Mouse (Mus musculus): ENCODE results near the gene Tmeff2. TPM values are rescaled to one million over a fixed set of nuclear protein-coding genes. Genes with fewer than 3 reads are reported as not detected.

The Tmeff2 gene
- polyA plus RNA-seq, 1 experiment from 2014 or later, result 6.4 TPM

DNA sequence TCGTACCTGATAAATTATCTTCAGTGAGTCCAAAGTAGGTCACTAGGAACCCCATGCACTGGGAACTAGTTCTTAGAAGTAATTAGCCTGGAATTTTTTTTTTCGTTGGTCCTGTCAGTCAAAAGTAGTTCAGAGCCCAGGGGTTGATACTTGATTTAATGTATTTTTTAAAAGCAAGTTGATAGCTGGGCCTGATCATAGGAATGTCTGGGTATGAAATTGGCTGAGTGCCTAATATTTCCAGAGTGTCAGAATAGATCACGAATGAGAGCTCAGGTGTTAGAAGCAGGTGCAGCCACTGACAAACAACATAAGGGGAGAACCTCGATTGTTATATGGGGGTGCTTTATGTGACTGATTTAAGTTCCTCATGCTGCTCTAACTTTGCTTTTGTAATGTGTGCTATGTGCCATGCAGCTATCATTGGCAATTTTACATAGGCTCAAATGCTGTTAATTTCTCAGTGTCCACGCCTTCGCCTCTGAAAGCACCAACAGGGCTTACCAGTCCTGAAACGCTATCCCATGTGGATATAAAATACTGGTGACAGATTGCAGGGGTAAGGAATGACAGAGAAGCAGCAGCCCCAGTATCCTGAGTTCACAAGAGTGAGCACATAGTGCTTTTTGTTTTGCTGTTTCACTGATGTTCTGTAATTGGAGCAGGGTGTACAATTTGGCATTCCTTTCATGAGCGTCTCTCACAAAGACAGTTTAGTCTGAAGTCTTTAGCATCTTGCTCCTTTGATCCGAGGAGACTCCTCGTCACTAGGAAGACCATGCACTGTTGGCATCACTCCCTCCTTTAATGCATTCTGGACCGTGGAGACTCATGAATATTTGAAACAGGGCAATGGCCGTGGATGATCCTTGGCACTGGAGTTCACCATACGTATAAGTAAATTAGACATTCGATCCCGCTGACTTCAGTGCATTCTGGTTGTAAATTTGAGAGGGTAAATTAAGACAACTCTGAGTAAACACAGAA lies 175.6 kb downstream of the Tmeff2 start:
- no peak for ATAC-seq (ENCODE audit: insufficient number of reproducible peaks, insufficient read depth, low FRiP score, low TSS enrichment, low read depth)
- no peak overlapping the region for H3K4me2 ChIP-seq
- 69% methylated on average over 15 of the region's 15 CpGs for WGBS
- no peak overlapping the region for H3K9ac ChIP-seq (replicated peaks)
- H3K4me3 ChIP-seq (replicated peaks), result no peak overlapping the region
- H3K27ac ChIP-seq, result no peak overlapping the region
- H3K4me1 ChIP-seq (replicated peaks), result no peaks in the 10 kb centered on the region; the same call in 1 of the 2 replicates
- H3K27me3 ChIP-seq, result no peaks in the 10 kb centered on the region
- no peaks in the 10 kb centered on the region for H3K36me3 ChIP-seq
- no peaks in the 10 kb centered on the region for H3K9me3 ChIP-seq

GRCm38 (mm10) chr1:51088921-51089320 lies 188.5 kb downstream of the Tmeff2 start:
- Histone ChIP-seq H3K9ac (replicated peaks) (no peak overlapping the region), H3K36me3 (no peaks in the 10 kb centered on the region), H3K4me3 (replicated peaks) (no peak overlapping the region), H3K4me1 (replicated peaks) (no peaks in the 10 kb centered on the region), H3K4me2 (no peak overlapping the region), H3K9me3 (no peaks in the 10 kb centered on the region), H3K27me3 (no peaks in the 10 kb centered on the region), H3K27ac (no peak overlapping the region)
- ATAC-seq (ENCODE audit: insufficient number of reproducible peaks, insufficient read depth, low FRiP score, low TSS enrichment, low read depth), result no peak
- WGBS, result 79% methylated on average over 2 of the region's 2 CpGs

DNA sequence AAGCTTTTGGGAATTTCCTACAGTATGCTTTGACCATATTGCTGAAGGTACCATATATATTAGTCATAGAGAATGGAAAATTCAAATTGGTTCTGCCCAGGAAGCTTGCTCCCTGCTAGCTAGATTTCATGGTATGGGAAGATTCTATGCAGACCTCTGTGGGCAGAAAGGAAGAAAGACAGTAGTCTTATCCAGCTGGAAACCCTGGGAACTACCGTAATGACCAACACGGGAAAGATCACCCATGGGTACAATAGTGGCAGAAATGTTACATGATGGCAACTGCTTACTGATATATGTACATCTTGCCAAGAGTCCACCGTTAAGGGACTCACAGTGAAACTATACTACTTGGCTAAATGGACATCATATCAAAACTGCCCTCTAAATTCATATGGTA lies 189.4 kb downstream of the Tmeff2 start:
- Histone ChIP-seq H3K4me3 (replicated peaks) (no peak overlapping the region), H3K4me2 (no peak overlapping the region), H3K9me3 (no peaks in the 10 kb centered on the region), H3K4me1 (replicated peaks) (no peaks in the 10 kb centered on the region), H3K27ac (no peak overlapping the region), H3K9ac (replicated peaks) (no peak overlapping the region), H3K27me3 (no peaks in the 10 kb centered on the region), H3K36me3 (no peaks in the 10 kb centered on the region)
- ATAC-seq (ENCODE audit: insufficient number of reproducible peaks, insufficient read depth, low FRiP score, low TSS enrichment, low read depth), result no peak
- WGBS, result 91% methylated on average over 3 of the region's 3 CpGs

DNA sequence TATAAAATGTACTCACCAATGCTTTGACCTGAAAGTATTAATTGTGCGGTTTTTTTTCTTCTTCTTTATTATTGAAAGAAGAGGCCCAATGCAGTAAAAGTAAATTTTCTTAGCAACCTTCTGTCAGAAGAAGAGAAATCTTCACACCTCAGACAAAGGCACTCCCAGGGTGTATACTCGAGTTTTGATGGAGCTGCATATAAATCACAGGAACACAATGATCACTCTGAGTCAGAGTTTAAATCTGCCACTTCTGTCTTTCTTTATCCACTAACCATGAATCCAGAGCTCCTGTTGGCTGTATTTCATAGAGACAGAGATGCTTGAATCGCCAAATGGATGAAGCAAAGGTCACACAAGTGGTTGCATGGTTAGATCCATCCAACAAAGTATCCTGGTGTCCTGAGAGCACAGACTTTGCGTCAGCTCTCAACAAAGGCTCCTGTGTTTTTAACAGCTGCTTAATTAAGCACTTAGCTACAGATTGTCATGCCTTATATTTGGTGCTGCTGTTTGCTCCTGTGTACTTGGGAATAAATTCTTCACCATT lies 189.8 kb downstream of the Tmeff2 start:
- H3K4me1 ChIP-seq (replicated peaks), result no peaks in the 10 kb centered on the region
- no peak overlapping the region for H3K27ac ChIP-seq
- no peak overlapping the region for H3K4me3 ChIP-seq (replicated peaks)
- no peak overlapping the region for H3K9ac ChIP-seq (replicated peaks)
- WGBS, result 77% methylated on average over 4 of the region's 4 CpGs
- H3K9me3 ChIP-seq, result no peaks in the 10 kb centered on the region
- no peaks in the 10 kb centered on the region for H3K36me3 ChIP-seq
- ATAC-seq (ENCODE audit: insufficient number of reproducible peaks, insufficient read depth, low FRiP score, low TSS enrichment, low read depth), result no peak
- H3K4me2 ChIP-seq, result no peak overlapping the region
- no peaks in the 10 kb centered on the region for H3K27me3 ChIP-seq

- Histone ChIP-seq H3K4me1 (replicated peaks) (0 out of 2 replicates have a peak, but pooled peaks cover 4% of the 10 kb centered on the region), H3K4me2 (no peak overlapping the region), H3K9me3 (no peaks in the 10 kb centered on the region), H3K9ac (replicated peaks) (no peak overlapping the region), H3K36me3 (no peaks in the 10 kb centered on the region), H3K27ac (no peak overlapping the region), H3K27me3 (no peaks in the 10 kb centered on the region), H3K4me3 (replicated peaks) (no peak overlapping the region)
- WGBS, result 79% methylated on average over 2 of the region's 2 CpGs
- no peak for ATAC-seq (ENCODE audit: insufficient number of reproducible peaks, insufficient read depth, low FRiP score, low TSS enrichment, low read depth)
Observed at GRCm38 (mm10) chr1:51094713-51095112, 194.3 kb downstream of the Tmeff2 start.

DNA sequence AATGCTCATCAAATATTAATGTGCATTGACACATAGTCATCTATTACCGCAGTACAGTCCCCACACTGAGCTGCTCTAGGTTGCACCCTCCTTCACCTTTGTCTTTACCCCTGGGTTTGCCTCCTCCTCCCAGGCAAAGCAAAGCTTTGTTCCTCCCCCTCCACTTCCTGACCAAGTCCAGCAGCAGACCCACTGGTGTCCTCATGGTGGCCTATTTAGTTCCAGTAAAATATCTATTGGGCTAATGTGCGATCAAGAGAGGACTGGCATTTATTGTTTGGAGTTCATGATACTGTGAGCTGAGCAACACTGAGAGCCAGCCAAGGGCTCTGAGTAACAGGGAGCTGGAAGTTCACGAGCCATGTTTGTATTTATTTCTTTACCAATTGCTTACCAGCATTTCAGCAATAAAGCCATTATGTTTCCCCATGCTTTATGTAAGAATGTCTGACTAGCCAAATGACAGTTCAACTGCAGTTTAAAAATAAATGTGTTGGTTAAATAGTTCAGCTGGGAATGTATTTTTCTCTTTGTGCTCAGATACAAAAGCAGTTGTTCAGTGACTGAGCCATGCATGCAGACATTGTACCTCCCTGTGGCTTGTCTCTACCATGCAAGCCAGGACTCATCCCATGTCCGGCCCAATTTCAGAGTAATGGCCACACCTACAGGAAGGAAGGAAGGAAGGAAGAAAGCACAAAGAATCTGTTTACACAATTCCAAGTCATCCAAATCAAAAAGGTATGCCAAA lies 196.6 kb downstream of the Tmeff2 start:
- H3K9me3 ChIP-seq, result no peaks in the 10 kb centered on the region
- 0 out of 2 replicates have a peak, but pooled peaks cover 4% of the 10 kb centered on the region for H3K4me1 ChIP-seq (replicated peaks)
- 84% methylated on average over 4 of the region's 4 CpGs for WGBS
- H3K27me3 ChIP-seq, result no peaks in the 10 kb centered on the region
- H3K4me3 ChIP-seq (replicated peaks), result no peak overlapping the region
- H3K27ac ChIP-seq, result no peak overlapping the region
- no peak for ATAC-seq (ENCODE audit: insufficient number of reproducible peaks, insufficient read depth, low FRiP score, low TSS enrichment, low read depth)
- no peak overlapping the region for H3K4me2 ChIP-seq
- no peaks in the 10 kb centered on the region for H3K36me3 ChIP-seq
- H3K9ac ChIP-seq (replicated peaks), result no peak overlapping the region

GRCm38 (mm10) chr1:51101034-51101590 lies 200.7 kb downstream of the Tmeff2 start:
- ATAC-seq (ENCODE audit: insufficient number of reproducible peaks, insufficient read depth, low FRiP score, low TSS enrichment, low read depth), result no peak
- 80% methylated on average over 2 of the region's 2 CpGs for WGBS

DNA sequence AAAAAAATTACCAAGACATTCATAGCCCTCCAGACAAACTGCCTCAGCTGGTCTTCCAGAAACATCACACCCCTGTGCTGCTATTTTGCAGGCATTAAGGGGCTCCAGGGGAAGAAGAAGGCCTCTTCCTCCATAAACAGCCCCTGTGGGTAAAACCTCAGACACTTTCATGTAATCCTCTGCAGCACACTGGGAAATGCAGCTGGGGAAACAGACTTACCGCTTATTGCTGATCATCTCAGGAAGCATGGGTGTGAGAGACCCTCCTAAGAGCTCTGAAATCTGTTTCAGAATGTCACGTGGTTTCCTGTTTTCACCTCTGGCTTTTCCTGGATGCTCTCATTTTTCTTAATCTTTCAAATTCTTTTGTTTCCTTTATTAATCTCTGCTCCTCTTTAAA lies 204.3 kb downstream of the Tmeff2 start:
- no peaks in the 10 kb centered on the region for H3K36me3 ChIP-seq
- H3K27ac ChIP-seq, result no peak overlapping the region
- ATAC-seq (ENCODE audit: insufficient number of reproducible peaks, insufficient read depth, low FRiP score, low TSS enrichment, low read depth), result no peak
- H3K4me1 ChIP-seq (replicated peaks), result no peaks in the 10 kb centered on the region
- no peaks in the 10 kb centered on the region for H3K27me3 ChIP-seq
- no peak overlapping the region for H3K4me3 ChIP-seq (replicated peaks)
- H3K4me2 ChIP-seq, result no peak overlapping the region
- H3K9me3 ChIP-seq, result no peaks in the 10 kb centered on the region
- H3K9ac ChIP-seq (replicated peaks), result no peak overlapping the region
- WGBS, result 62% methylated on average over 2 of the region's 2 CpGs

More at GRCm38 (mm10) chr1:51101034-51101590, 200.7 kb downstream of the Tmeff2 start:
- Histone ChIP-seq H3K27me3 (no peaks in the 10 kb centered on the region), H3K4me3 (replicated peaks) (no peak overlapping the region), H3K36me3 (no peaks in the 10 kb centered on the region), H3K9ac (replicated peaks) (no peak overlapping the region), H3K27ac (no peak overlapping the region), H3K4me2 (no peak overlapping the region), H3K9me3 (no peaks in the 10 kb centered on the region), H3K4me1 (replicated peaks) (0 out of 2 replicates have a peak, but pooled peaks cover 2% of the 10 kb centered on the region)

GRCm38 (mm10) chr1:51106401-51106920 lies 206.0 kb downstream of the Tmeff2 start:
- H3K36me3 ChIP-seq, result no peaks in the 10 kb centered on the region
- H3K4me1 ChIP-seq (replicated peaks), result no peaks in the 10 kb centered on the region
- no peak overlapping the region for H3K4me3 ChIP-seq (replicated peaks)
- no peaks in the 10 kb centered on the region for H3K9me3 ChIP-seq
- no peak overlapping the region for H3K4me2 ChIP-seq
- H3K9ac ChIP-seq (replicated peaks), result no peak overlapping the region
- 88% methylated on average over 4 of the region's 4 CpGs for WGBS
- H3K27ac ChIP-seq, result no peak overlapping the region
- ATAC-seq (ENCODE audit: insufficient number of reproducible peaks, insufficient read depth, low FRiP score, low TSS enrichment, low read depth), result no peak
- H3K27me3 ChIP-seq, result no peaks in the 10 kb centered on the region

GRCm38 (mm10) chr1:51107299-51107698 lies 206.9 kb downstream of the Tmeff2 start:
- H3K36me3 ChIP-seq, result no peaks in the 10 kb centered on the region
- no peaks in the 10 kb centered on the region for H3K9me3 ChIP-seq
- no peak overlapping the region for H3K4me2 ChIP-seq
- H3K4me1 ChIP-seq (replicated peaks), result no peaks in the 10 kb centered on the region
- no peak overlapping the region for H3K4me3 ChIP-seq (replicated peaks)
- no peak overlapping the region for H3K27ac ChIP-seq
- no peak for ATAC-seq (ENCODE audit: insufficient number of reproducible peaks, insufficient read depth, low FRiP score, low TSS enrichment, low read depth)
- WGBS, result 71% methylated on average over 2 of the region's 2 CpGs
- no peaks in the 10 kb centered on the region for H3K27me3 ChIP-seq
- H3K9ac ChIP-seq (replicated peaks), result no peak overlapping the region

DNA sequence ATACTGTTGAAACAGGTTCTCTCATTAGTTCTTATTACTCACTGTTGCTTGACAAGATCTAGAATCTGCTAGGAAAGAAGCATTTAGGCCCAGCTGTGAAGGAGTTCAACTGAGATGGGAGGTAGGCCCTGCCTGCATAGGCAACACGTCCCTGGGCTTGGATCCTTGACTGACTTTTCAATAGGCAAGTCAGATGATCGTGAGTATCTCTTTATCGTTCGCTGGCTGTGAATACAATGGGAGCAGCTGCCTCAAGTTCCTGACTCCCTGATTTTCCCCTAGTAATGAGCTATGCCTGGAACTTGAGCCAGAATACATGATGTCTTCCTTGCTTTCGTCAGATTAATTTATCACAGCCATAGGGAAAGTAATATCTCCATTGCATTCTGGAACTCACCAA lies 214.3 kb downstream of the Tmeff2 start:
- ATAC-seq (ENCODE audit: insufficient number of reproducible peaks, insufficient read depth, low FRiP score, low TSS enrichment, low read depth), result no peak

More for the DNA sequence above, 214.3 kb downstream of the Tmeff2 start:
- H3K27me3 ChIP-seq, result no peaks in the 10 kb centered on the region
- no peaks in the 10 kb centered on the region for H3K9me3 ChIP-seq
- H3K4me3 ChIP-seq (replicated peaks), result no peak overlapping the region
- no peak overlapping the region for H3K9ac ChIP-seq (replicated peaks)
- no peaks in the 10 kb centered on the region for H3K4me1 ChIP-seq (replicated peaks)
- no peak overlapping the region for H3K27ac ChIP-seq
- no peak overlapping the region for H3K4me2 ChIP-seq
- H3K36me3 ChIP-seq, result no peaks in the 10 kb centered on the region
- 89% methylated on average over 5 of the region's 5 CpGs for WGBS

Data from limb, embryonic 12.5 days (tissue).